Mouse (Mus musculus) forebrain, embryonic 16.5 days (tissue): Measurements from ENCODE around the gene Lrrc8c. TPM values are rescaled to one million over a fixed set of nuclear protein-coding genes. Genes with fewer than 3 reads are reported as not detected.

ENCODE experiments used
- ATAC-seq: fragments of 200-750 bp; cut with Nextera tagmentation; 2 replicates; pipeline ENCODE4 v1.8.0; 2017; ENCODE audit warnings: mild to moderate bottlenecking, moderate library complexity
- H3K27ac ChIP-seq: fragments of 300-500 bp; sonication (generic); 2 replicates; pipeline ENCODE4 v1.5.1; 2014; ENCODE audit warnings: low read length, control low read depth
- H3K27me3 ChIP-seq: fragments of 300-500 bp; sonication (generic); replicated peaks from 2 replicates; pipeline ENCODE4 v1.6.1; 2014; ENCODE audit warnings: low read length; ENCODE audit not compliant: control insufficient read depth, insufficient read depth
- H3K36me3 ChIP-seq: fragments of 300-500 bp; sonication (generic); 2 replicates; pipeline ENCODE4 v1.6.1; 2014; ENCODE audit not compliant: control insufficient read depth, insufficient read depth
- H3K4me1 ChIP-seq: fragments of 300-500 bp; sonication (generic); replicated peaks from 2 replicates; pipeline ENCODE4 v1.6.1; 2014; ENCODE audit warnings: low read length; ENCODE audit not compliant: control insufficient read depth, insufficient read depth
- H3K4me2 ChIP-seq: fragments of 300-500 bp; sonication (generic); 2 replicates; pipeline ENCODE4 v1.6.1; 2014; ENCODE audit warnings: mild to moderate bottlenecking, low read length, control low read depth
- H3K4me3 ChIP-seq: fragments of 300-500 bp; sonication (generic); replicated peaks from 2 replicates; pipeline ENCODE4 v1.5.1; 2014; ENCODE audit warnings: mild to moderate bottlenecking, low read length, control low read depth
- H3K9ac ChIP-seq: fragments of 300-500 bp; sonication (generic); replicated peaks from 2 replicates; pipeline ENCODE4 v1.6.1; 2014; ENCODE audit warnings: low read depth, low read length, control low read depth
- H3K9me3 ChIP-seq: fragments of 300-500 bp; sonication (generic); 2 replicates; pipeline ENCODE4 v1.6.1; 2016; ENCODE audit warnings: low read length; ENCODE audit not compliant: control insufficient read depth
- WGBS: fragments of 180-500 bp; shearing (Covaris S2); extraction: QIAGEN DNeasy Blood & Tissue Kit; methylation state at CpG from one replicate; pipeline ENCODE4 v1.1.7; 2014; 5-methylcytosine and 5-hydroxymethylcytosine counted together
- polyA plus RNA-seq: library from polyadenylated mRNA; unstranded; fragments of >200 nt; fragmentation: Nextera tagmentation; extraction: Ambion mirVana; gene quantifications from 2 replicates; pipeline ENCODE4 v1.2.1, GENCODE M21; 2015

Lrrc8c gene
- polyA plus RNA-seq, 1 experiment from 2014 or later: 12.5 TPM

DNA sequence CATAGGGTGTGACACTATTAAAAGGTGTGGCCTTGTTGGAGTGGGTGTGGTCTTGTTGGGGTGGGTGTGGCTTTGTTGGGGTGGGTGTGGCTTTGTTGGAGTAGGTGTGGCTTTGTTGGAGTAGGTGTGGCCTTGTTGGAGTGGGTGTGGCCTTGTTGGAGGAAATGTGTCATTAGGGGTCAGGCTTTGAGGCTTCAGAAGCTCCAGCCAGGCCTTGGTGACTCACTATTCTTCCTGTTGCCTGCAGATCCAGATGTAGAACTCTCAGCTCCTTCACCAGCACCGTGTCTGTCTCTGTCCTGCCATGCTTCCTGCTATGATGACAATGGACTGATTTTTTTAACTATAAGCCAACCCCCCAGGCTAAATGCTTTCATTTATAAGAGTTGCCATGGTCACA, 19.8 kb upstream of the Lrrc8c start:
- H3K4me2 ChIP-seq: no peak overlapping the region
- H3K4me1 ChIP-seq: peaks cover 28% of the 10 kb centered on the region

DNA sequence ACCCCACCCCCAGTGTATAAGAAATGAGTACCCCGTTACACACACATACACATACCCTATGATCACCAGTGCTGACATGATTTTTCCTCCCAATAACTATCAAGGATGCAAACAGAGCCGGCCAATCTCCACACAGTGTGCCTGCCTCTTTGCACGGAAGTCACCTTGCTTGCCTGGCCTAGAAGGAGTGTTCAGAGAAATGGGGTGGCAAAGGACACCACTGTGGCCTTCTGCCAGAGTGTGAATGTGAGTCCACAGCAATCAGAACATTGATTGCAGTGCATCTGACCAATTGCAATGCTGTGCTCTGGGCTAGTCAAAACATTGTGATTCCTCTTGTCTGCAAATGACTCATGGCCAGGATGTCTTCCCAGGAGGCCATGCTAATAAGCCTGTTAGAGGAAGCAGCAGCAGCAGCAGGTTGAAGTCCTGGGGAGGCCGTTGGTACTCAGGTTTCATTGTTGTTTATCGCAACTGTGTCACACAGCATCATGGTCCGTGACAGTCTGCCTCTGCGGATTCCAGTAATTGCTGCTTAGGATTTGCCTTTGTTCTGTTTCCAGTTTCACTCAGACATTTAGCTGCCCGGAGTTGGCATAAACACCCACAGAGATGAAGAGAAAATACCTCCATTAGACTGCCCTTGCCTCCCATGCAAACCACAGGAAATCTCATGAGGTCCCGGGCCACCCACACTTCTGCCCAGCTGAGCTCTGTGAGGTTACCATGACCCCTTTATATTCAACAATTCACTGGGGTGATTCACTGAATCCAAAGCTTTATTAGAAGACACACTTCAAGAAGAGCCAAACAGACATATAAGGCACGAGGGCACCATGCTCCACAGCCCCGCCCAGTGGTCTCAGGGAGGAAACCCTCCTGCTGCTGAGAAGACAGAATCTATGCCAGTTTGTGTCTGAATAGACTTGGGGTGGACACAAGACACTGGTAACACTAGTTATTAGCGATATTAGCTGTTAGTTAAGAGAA, 18.8 kb upstream of the Lrrc8c start:
- WGBS: 33% methylated on average over 12 of the region's 12 CpGs
- no peaks in the 10 kb centered on the region for H3K36me3 ChIP-seq
- peak; percentile 43 for ATAC-seq
- H3K4me2 ChIP-seq: no peak overlapping the region
- 0 out of 2 replicates have a peak, but pooled peaks cover 3% of the 10 kb centered on the region for H3K27me3 ChIP-seq
- H3K27ac ChIP-seq: peak overlapping the region; percentile 9; the same call in 1 of the 2 replicates
- H3K9ac ChIP-seq: no peak overlapping the region
- H3K9me3 ChIP-seq: no peaks in the 10 kb centered on the region
- peaks cover 19% of the 10 kb centered on the region for H3K4me1 ChIP-seq
- H3K4me3 ChIP-seq: no peak overlapping the region

More for the DNA sequence above, 19.8 kb upstream of the Lrrc8c start:
- no peak overlapping the region for H3K9ac ChIP-seq
- H3K9me3 ChIP-seq: no peaks in the 10 kb centered on the region
- H3K27me3 ChIP-seq: 0 out of 2 replicates have a peak, but pooled peaks cover 3% of the 10 kb centered on the region
- H3K36me3 ChIP-seq: no peaks in the 10 kb centered on the region
- WGBS: 64% methylated on average over 1 of the region's 1 CpGs
- H3K27ac ChIP-seq: no peak overlapping the region
- ATAC-seq: no peak
- H3K4me3 ChIP-seq: no peak overlapping the region

DNA sequence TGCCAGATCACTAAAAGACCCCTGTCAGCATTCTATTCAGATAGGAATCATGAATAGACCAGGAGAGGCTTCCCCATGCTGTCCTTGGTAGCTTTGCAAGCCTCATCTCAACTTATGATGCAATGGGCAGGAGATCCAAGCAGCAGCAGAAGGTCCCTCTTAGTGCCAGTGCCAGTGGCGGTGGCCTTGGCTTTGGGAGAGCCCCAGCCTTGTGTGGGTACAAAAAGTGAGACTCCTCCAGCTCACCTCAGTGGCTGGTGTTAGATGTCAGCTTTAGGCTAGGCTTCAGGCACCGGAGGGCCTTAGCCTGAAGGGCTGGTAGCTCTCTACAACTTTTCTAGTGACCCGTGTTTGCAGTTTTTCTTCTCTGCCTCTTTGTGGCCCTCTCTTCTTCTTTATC, 18.1 kb upstream of the Lrrc8c start:
- no peak overlapping the region for H3K4me2 ChIP-seq
- no peak overlapping the region for H3K4me3 ChIP-seq
- H3K36me3 ChIP-seq: no peaks in the 10 kb centered on the region
- H3K9me3 ChIP-seq: no peaks in the 10 kb centered on the region
- H3K27me3 ChIP-seq: 0 out of 2 replicates have a peak, but pooled peaks cover 3% of the 10 kb centered on the region
- H3K27ac ChIP-seq: no peak overlapping the region
- H3K9ac ChIP-seq: no peak overlapping the region
- ATAC-seq: no peak
- H3K4me1 ChIP-seq: peaks cover 15% of the 10 kb centered on the region
- WGBS: 86% methylated on average over 3 of the region's 3 CpGs

DNA sequence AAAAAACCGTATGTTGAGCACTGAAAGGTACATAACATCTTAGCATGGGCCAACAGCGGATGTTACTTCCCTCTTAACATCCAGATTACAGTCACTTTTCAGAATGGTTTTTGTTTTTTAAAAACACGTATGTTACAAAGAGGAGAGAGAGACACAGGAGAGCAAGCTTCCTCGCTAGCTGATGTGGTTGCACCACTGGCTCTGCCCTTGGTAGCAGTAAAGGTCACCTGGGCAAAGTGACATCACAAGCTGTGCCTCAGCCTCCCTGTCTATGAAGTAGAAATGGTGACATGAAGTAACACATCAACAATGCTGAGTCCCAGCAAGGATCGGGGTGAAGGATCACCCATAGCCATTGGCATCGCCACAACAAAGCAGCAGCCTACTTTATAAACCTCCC, 10.4 kb upstream of the Lrrc8c start:
- H3K9ac ChIP-seq: no peak overlapping the region
- no peaks in the 10 kb centered on the region for H3K4me1 ChIP-seq
- no peak for ATAC-seq

DNA sequence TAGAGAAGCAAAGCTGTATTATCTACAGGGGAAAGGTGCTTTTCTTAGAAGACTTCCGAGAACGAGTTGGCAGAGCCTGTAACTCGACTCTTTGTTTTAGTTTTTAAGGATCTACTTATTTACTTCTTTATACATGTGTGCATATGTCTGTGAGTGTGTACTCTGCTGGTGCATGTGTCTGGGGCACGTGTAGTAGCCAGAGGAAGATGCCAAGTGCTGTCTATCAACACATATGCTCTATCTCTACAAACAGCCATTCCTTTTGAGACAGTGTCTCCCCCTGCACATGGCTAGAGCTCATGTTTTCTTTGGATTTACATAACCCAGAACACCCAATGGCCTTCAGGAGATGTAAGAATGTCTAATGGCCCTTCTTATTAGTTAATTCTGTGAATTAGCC, 6.9 kb upstream of the Lrrc8c start:
- Histone ChIP-seq H3K9ac (no peak overlapping the region), H3K4me2 (no peak overlapping the region), H3K4me3 (no peak overlapping the region), H3K27ac (no peak overlapping the region), H3K4me1 (no peaks in the 10 kb centered on the region), H3K36me3 (no peaks in the 10 kb centered on the region), H3K9me3 (no peaks in the 10 kb centered on the region), H3K27me3 (no peaks in the 10 kb centered on the region)
- ATAC-seq: peak; percentile 59
- WGBS: 52% methylated on average over 4 of the region's 4 CpGs

More for the DNA sequence above, 10.4 kb upstream of the Lrrc8c start:
- Histone ChIP-seq H3K4me2 (no peak overlapping the region), H3K9me3 (no peaks in the 10 kb centered on the region), H3K36me3 (no peaks in the 10 kb centered on the region), H3K4me3 (no peak overlapping the region), H3K27me3 (no peaks in the 10 kb centered on the region), H3K27ac (no peak overlapping the region)
- WGBS: 92% methylated on average over 6 of the region's 6 CpGs

DNA sequence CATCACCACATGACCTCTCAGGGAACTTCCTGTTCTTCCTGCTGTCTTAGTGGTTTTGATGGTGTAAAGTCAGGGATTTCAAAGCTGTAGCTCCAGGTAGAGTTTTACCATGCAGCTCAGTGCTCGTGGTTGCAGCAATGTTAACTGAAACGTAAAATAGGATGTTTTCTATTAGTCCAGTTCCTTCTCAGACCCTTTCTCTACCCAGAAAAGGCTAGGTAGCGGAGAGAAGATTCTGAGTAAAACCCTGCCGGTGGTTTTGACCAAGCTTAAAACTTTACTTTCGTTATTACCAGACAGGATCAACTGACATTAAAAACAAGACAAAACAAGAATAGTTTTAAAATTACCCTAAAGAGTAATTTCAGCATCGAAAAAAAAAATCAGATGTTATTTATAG, 3.7 kb upstream of the Lrrc8c start:
- no peak overlapping the region for H3K4me3 ChIP-seq
- H3K27ac ChIP-seq: no peak overlapping the region
- H3K9me3 ChIP-seq: no peaks in the 10 kb centered on the region
- no peak overlapping the region for H3K4me2 ChIP-seq
- H3K9ac ChIP-seq: no peak overlapping the region
- peaks cover 9% of the 10 kb centered on the region; the same call in 1 of the 2 replicates for H3K4me1 ChIP-seq
- H3K36me3 ChIP-seq: no peaks in the 10 kb centered on the region
- 73% methylated on average over 6 of the region's 6 CpGs for WGBS
- H3K27me3 ChIP-seq: no peaks in the 10 kb centered on the region
- no peak for ATAC-seq

DNA sequence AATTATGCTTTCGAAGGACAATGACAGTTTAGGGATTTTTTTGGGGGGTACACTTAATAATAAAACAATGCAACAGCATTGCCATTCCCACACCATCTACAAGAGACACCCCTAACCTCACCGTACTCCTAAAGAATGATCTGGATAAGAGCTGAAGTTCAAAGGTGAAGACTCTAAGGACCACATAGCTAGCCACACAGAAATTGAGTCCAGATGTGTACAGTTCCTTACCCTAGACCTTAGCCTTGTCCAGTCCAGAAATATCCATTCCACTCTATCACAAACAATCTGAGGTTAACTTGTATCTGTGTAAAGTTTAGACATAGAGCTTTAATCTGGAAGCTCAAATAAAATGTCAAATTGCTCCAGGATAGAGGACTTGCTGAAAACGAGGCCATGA, 2.9 kb upstream of the Lrrc8c start:
- H3K4me1 ChIP-seq: peaks cover 13% of the 10 kb centered on the region; the same call in 1 of the 2 replicates
- H3K36me3 ChIP-seq: no peaks in the 10 kb centered on the region
- no peak overlapping the region for H3K9ac ChIP-seq
- H3K4me2 ChIP-seq: no peak overlapping the region
- 75% methylated on average over 3 of the region's 3 CpGs for WGBS
- H3K4me3 ChIP-seq: no peak overlapping the region
- ATAC-seq: no peak
- no peak overlapping the region for H3K27ac ChIP-seq
- no peaks in the 10 kb centered on the region for H3K27me3 ChIP-seq
- H3K9me3 ChIP-seq: no peaks in the 10 kb centered on the region

DNA sequence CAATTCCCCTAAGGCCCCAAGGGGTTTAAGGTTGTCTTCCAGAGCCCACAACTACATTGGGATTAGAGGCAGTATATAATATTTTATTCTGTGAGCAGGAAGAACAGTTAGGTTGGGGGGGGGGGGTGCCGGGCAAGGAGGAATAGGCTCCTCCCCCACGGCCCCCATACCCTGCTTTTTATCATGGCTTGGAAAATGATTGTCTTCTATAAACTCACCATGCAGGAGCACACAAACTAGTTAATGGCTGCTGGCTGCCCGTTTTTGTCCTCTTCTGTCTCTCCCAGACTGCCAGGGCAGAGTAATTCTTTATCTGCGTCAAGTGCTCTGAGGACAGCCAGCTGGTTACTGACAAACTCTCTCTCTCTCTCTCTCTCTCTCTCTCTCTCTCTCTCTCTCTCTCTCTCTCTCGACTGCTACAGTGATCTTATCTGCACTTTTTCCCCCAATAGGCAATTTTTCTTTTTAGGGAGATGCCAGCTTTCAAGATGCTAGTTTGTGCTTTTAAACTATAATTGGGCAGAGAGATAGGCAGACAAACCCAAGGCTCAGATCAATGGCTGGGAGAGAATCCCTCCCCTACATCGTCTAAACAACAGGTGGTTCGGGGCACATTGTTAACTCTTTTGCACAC, 1.1 kb upstream of the Lrrc8c start:
- no peak for ATAC-seq
- no peaks in the 10 kb centered on the region for H3K36me3 ChIP-seq
- H3K4me1 ChIP-seq: peaks cover 13% of the 10 kb centered on the region; the same call in 1 of the 2 replicates
- peak overlapping the region; percentile 83 for H3K4me2 ChIP-seq
- H3K4me3 ChIP-seq: peak overlapping the region; percentile 76
- no peak overlapping the region for H3K27ac ChIP-seq
- no peaks in the 10 kb centered on the region for H3K9me3 ChIP-seq
- WGBS: 10% methylated on average over 7 of the region's 7 CpGs
- peak overlapping the region; percentile 89; the same call in 1 of the 2 replicates for H3K9ac ChIP-seq
- H3K27me3 ChIP-seq: no peaks in the 10 kb centered on the region

DNA sequence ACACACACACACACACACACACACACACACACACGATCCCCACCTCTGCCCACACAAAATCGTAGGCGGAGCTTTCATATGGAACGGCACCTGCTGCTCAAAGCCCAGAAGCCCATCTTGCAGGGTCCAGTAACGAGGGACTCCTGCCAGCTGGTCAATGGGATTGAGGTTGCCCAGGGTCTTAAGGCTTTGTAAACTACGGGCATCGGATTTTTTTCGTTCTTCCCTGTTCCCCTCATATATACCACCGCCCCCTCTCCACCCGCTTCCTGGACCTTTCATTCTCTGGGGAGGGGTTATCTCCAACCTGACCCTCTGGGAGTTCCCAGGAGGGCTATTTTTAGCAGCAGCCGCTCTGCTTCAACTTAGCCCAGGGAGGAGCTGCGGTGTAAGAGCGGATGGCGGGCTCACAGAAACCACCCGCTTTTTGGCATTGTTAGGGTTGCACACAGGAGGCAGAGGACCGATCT, 527 bp upstream of the Lrrc8c start:
- H3K4me3 ChIP-seq: peak overlapping the region; percentile 76
- peak overlapping the region; percentile 83 for H3K4me2 ChIP-seq
- H3K9ac ChIP-seq: peak overlapping the region; percentile 89
- WGBS: under 1% methylated on average over 16 of the region's 16 CpGs
- H3K9me3 ChIP-seq: no peaks in the 10 kb centered on the region
- H3K36me3 ChIP-seq: no peaks in the 10 kb centered on the region
- peak overlapping the region; percentile 88 for H3K27ac ChIP-seq
- ATAC-seq: no peak
- peaks cover 13% of the 10 kb centered on the region; the same call in 1 of the 2 replicates for H3K4me1 ChIP-seq
- H3K27me3 ChIP-seq: no peaks in the 10 kb centered on the region
